Comparison of ENCODE assay signal across 18 mouse cellular contexts in genomic region chr6:108206914-108207566, GRCm38 (mm10). TPM values are rescaled to one million over a fixed set of nuclear protein-coding genes. Genes with fewer than 3 reads are reported as not detected.
DNase-seq lines count a peak whose midpoint lies in the region; ATAC-seq and TF ChIP-seq lines count a peak whose summit lies in the region.
"Had no signal": no experiment of that assay in that cellular context is flagged by ENCODE, and none has a peak within 500 bp of the region (broad histone marks: within the 10 kb centered on the region; RNA-seq: fewer than 3 reads in every experiment).

No protein-coding gene starts in this region.

- H3K9ac ChIP-seq in kidney, embryonic 15.5 days: no peak overlapping the region
- H3K9ac ChIP-seq in CH12.LX (ENCODE audit: insufficient read depth, low read depth): no peak overlapping the region
- H3K9ac ChIP-seq in liver, embryonic 15.5 days: no peak overlapping the region
- H3K9ac ChIP-seq: embryonic facial prominence, embryonic 12.5 days had no signal

- no peak for TF ChIP-seq CTCF in CH12.LX (conservative IDR thresholded peaks at IDR 0.05 in 1 of 2, IDR thresholded peaks at IDR 0.05 in 1 of 2; ENCODE audit: low read depth in 2 of 2, low read length in 2 of 2)

- in situ Hi-C loops in CH12.LX (cut with MboI; ENCODE audit: low pct_ligation_motif_present, low pct_unique_long_range_greater_than_20kb, low sequenced_read_pairs): no loop called here

- H3K79me2 ChIP-seq in CH12.LX (replicated peaks; ENCODE audit: control insufficient read depth, extremely low read depth, insufficient read depth, poor library complexity, severe bottlenecking): no peaks in the 10 kb centered on the region

- peak overlapping the region; percentile 66 for H3K27ac ChIP-seq in kidney, embryonic 15.5 days
- no peak overlapping the region for H3K27ac ChIP-seq in CH12.LX (ENCODE audit: insufficient read depth, low read depth)
- H3K27ac ChIP-seq in liver, embryonic 15.5 days (replicated peaks): no peak overlapping the region
- H3K27ac ChIP-seq: embryonic facial prominence, embryonic 12.5 days; hindbrain, postnatal 0 days had no signal

- 0 out of 2 replicates have a peak, but pooled peaks have one; percentile 48 for TF ChIP-seq EP300 in CH12.LX (IDR thresholded peaks at IDR 0.05; ENCODE audit: low read length)

- TF ChIP-seq POLR2A in CH12.LX (IDR thresholded peaks at IDR 0.05; ENCODE audit: low read depth, low read length): no peak

- H3K4me3 ChIP-seq in kidney, embryonic 15.5 days (replicated peaks): no peak overlapping the region
- no peak overlapping the region for H3K4me3 ChIP-seq in CH12.LX (replicated peaks in 1 of 3; ENCODE audit: low read depth in 2 of 3, low read length in 2 of 3, poor library complexity in 1 of 3)
- no peak overlapping the region for H3K4me3 ChIP-seq in liver, embryonic 15.5 days (replicated peaks)
- H3K4me3 ChIP-seq: embryonic facial prominence, embryonic 12.5 days had no signal

- no peak overlapping the region for H3K4me2 ChIP-seq in kidney, embryonic 15.5 days
- no peak overlapping the region for H3K4me2 ChIP-seq in CH12.LX (ENCODE audit: insufficient read depth, low read depth, poor library complexity, severe bottlenecking)
- H3K4me2 ChIP-seq in liver, embryonic 15.5 days: no peak overlapping the region
- H3K4me2 ChIP-seq: embryonic facial prominence, embryonic 12.5 days; heart, embryonic 11.5 days; midbrain, embryonic 11.5 days had no signal

- no peaks in the 10 kb centered on the region for H3K27me3 ChIP-seq in kidney, embryonic 15.5 days
- no peaks in the 10 kb centered on the region for H3K27me3 ChIP-seq in CH12.LX (replicated peaks)
- H3K27me3 ChIP-seq in liver, embryonic 15.5 days: no peaks in the 10 kb centered on the region
- H3K27me3 ChIP-seq: embryonic facial prominence, embryonic 12.5 days had no signal

- H3K36me3 ChIP-seq in kidney, embryonic 15.5 days: no peaks in the 10 kb centered on the region
- H3K36me3 ChIP-seq in CH12.LX (replicated peaks in 1 of 2; ENCODE audit: control insufficient read depth in 1 of 2, insufficient read depth in 1 of 2, low read length in 1 of 2): no peaks in the 10 kb centered on the region
- H3K36me3 ChIP-seq in liver, embryonic 15.5 days (replicated peaks): no peaks in the 10 kb centered on the region
- H3K36me3 ChIP-seq: embryonic facial prominence, embryonic 12.5 days had no signal

- 77% methylated on average over 5 of the region's 5 CpGs for WGBS in kidney, embryonic 15.5 days
- WGBS in liver, embryonic 15.5 days (ENCODE audit: insufficient replicate concordance): 52% methylated on average over 5 of the region's 5 CpGs

- TF ChIP-seq RAD21 in CH12.LX (IDR thresholded peaks at IDR 0.05; ENCODE audit: low read depth, low read length): no peak

- ATAC-seq in kidney, embryonic 15.5 days (replicated peaks; ENCODE audit: low FRiP score): no peak
- ATAC-seq in liver, embryonic 15.5 days (ENCODE audit: insufficient read depth): peak; percentile 84
- ATAC-seq: activated CD4-positive, CD25-positive, alpha-beta regulatory T cell, adult 4 months; hindbrain, postnatal 0 days had no signal

- no peaks in the 10 kb centered on the region for H3K9me3 ChIP-seq in kidney, embryonic 15.5 days (replicated peaks)
- H3K9me3 ChIP-seq in CH12.LX (replicated peaks; ENCODE audit: low read length): no peaks in the 10 kb centered on the region
- no peaks in the 10 kb centered on the region for H3K9me3 ChIP-seq in liver, embryonic 15.5 days (replicated peaks)
- H3K9me3 ChIP-seq: embryonic facial prominence, embryonic 12.5 days had no signal

- dilution Hi-C loops in CH12.LX (cut with MboI; ENCODE audit: extremely low pct_ligation_motif_present, extremely low pct_unique_long_range_greater_than_20kb, low sequenced_read_pairs): no loop called here

- H3K4me1 ChIP-seq in kidney, embryonic 15.5 days: peaks cover 12% of the 10 kb centered on the region
- H3K4me1 ChIP-seq in CH12.LX (ENCODE audit: control insufficient read depth in 1 of 2, insufficient read depth in 2 of 2): peaks cover 6 to 23% of the 10 kb centered on the region in 2 experiments
- H3K4me1 ChIP-seq in liver, embryonic 15.5 days (replicated peaks): peaks cover 19% of the 10 kb centered on the region

- no peak for DNase-seq in kidney, postnatal 25 days
- DNase-seq in CH12.LX (ENCODE audit: extremely low read depth): no peak
- DNase-seq in thymus, postnatal 25 days: peak; percentile 78
- no peak for DNase-seq in right cerebral cortex, adult 2 months (ENCODE audit: low spot score in 2 of 2)
- no peak for DNase-seq in spleen, adult 12 weeks (ENCODE audit: low spot score)
- DNase-seq: cerebellum, postnatal 14 days; gastrocnemius, postnatal 25 days; heart, postnatal 4 days; kidney, adult 18-20 months; lung, postnatal 10 days; right cerebral cortex, adult 18-20 months had no signal

TF ChIP-seq in CH12.LX, 34 proteins besides CTCF, POLR2A, EP300 and RAD21:
- no peak for TF ChIP-seq POLR2AphosphoS2 (IDR thresholded peaks at IDR 0.05; ENCODE audit: low read depth, low read length)
- no peak for TF ChIP-seq TBP (conservative IDR thresholded peaks at IDR 0.05; ENCODE audit: low read depth, low read length)
- TF ChIP-seq E2F4 (IDR thresholded peaks at IDR 0.05; ENCODE audit: insufficient replicate concordance, low read depth, low read length): no peak
- TF ChIP-seq TCF12 (IDR thresholded peaks at IDR 0.05; ENCODE audit: low read depth, low read length): peak; percentile 72; the same call in 1 of the 2 replicates
- TF ChIP-seq KAT2A (IDR thresholded peaks at IDR 0.05; ENCODE audit: insufficient replicate concordance, low read length): no peak
- no peak for TF ChIP-seq BHLHE40 (IDR thresholded peaks at IDR 0.05; ENCODE audit: low read depth, low read length)
- no peak for TF ChIP-seq MAFK (IDR thresholded peaks at IDR 0.05; ENCODE audit: insufficient replicate concordance, low read length)

RNA-seq across cellular contexts. Expression of gene Itpr1, which starts 5.9 kb away (rescaled TPM):
- polyA plus RNA-seq in kidney, embryonic 15.5 days (2015; fragmentation: Nextera tagmentation; extraction: Ambion mirVana): 18.6 and 19.4 TPM in 2 replicates
- total RNA-seq in CH12.LX (2012; rRNA removed) (73.1 and 78.2 TPM in 2 replicates), CH12.LX (2014; rRNA removed) (42.8 and 48.2 TPM in 2 replicates)
- 53.4 and 54.5 TPM in 2 replicates for polyA plus RNA-seq in CH12.LX (2012; ENCODE audit: insufficient read length, low read depth)
- polyA plus RNA-seq in liver, embryonic 15.5 days (2015; fragmentation: Nextera tagmentation; extraction: Ambion mirVana): 2.1 and 2.6 TPM in 2 replicates

RNA-seq across cellular contexts. Expression of gene Sumf1, which starts 21.7 kb away (rescaled TPM):
- 25.3 and 26.0 TPM in 2 replicates for polyA plus RNA-seq in kidney, embryonic 15.5 days (2015; fragmentation: Nextera tagmentation; extraction: Ambion mirVana)
- total RNA-seq in CH12.LX (2012; rRNA removed): 14.9 and 17.1 TPM in 2 replicates
- total RNA-seq in CH12.LX (2014; rRNA removed): 11.0 and 13.1 TPM in 2 replicates
- polyA plus RNA-seq in CH12.LX (2012; ENCODE audit: insufficient read length, low read depth): 19.1 and 23.1 TPM in 2 replicates
- 8.5 and 8.7 TPM in 2 replicates for polyA plus RNA-seq in liver, embryonic 15.5 days (2015; fragmentation: Nextera tagmentation; extraction: Ambion mirVana)
